Mouse (Mus musculus) brain, embryonic 18.5 days (tissue): ENCODE results near the gene Alox8.

Experiments
- DNase-seq: peaks from one replicate; pipeline ENCODE4 v3.0.0-alpha.2; 2012; ENCODE audit warnings: low read depth, low spot score

Gene Alox8

DNA sequence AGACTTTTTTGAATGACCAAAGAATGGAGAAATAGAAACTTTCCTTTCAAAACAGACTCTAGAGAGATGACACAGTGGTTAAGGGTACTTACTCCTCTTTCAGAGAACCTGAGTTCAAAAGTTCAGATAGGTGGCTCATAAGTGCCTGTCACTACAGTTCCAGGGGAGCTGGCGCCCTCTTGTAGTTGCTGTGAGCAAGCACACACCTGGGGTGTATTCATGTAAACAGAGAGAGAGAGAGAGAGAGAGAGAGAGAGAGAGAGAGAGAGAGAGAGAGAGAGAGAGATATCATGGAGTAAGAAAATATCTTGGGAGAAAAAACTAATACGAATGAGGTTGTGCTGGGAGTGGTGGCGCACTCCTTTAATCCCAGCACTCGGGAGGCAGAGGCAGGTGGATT lies 17.5 kb downstream of the Alox8 start:
- no peak for DNase-seq

DNA sequence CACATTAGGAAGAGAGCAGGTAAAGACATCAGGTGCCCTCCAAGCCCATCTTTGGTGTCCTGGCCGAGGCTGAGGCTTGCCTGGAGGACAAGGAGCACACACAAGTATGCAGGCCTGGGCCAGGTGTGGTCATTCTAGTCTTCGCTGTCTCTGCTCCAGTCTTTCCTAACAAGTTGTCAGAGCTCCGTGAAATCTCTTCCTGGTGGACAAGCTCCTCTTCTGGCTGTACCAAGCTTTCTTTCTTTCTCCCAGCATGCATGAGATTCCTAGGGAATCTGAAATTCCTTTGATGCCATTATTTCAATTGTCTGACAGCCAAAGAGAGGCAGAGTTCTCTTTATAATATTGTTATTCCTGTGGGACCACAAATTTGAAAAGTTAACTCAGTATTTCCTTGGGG lies 18.1 kb downstream of the Alox8 start:
- no peak for DNase-seq

DNA sequence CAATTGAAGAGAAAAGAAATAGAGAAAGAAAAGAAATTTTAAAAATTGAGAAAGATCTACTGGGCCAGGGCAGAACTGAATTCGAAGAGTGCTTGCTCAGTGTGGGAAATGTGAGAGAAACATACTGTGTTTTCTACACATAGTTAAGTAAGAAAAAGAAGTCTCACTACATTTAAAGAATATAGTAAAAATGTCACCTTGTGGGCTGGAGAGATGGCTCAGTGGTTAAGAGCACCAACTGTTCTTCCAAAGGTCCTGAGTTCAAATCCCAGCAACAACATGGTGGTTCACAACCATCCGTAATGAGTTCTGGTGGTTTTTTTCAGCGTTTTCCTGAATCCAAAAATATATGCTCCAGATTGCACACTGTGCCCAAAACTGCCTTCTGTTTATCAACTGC lies 19.1 kb downstream of the Alox8 start:
- DNase-seq = no peak

DNA sequence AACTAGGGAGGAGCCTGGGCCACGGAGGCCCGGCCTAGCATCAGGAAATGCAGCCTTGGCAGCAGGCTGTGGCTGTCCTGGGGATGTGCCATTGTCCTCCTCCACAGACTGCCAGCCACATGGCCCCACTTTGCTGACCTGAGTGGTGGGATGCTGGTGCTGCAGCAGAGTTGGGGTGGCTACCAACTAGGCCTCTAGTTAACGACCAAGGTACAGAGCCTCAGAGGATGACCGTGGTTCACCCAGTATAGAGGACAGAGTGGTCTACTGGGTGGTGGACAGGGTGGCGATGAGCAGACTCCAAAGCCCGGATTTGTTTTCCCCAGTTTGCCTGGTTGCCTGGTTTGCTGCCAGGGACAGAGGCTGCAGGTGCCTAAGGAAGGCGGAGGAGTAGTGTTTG lies 22.9 kb downstream of the Alox8 start:
- DNase-seq = no peak

DNA sequence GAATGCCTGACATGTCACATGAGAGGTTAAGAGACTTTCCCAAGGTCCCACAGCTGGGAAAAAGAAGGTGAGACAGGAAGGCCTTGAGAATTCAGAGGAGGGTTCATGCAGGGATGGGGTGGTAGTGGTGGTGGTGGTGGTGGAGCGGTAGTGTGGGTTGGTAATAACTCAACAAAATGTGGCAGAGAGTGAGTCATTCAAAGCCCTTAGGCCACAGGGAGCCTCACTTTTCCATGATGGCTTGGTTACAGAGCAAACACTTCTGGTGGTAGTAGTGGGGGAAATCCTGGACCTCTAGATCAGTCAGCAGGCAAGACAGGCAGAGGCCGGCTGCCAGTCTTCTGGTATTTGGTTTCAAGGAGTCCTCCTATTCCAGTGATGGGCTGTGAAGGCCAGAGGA lies 25.0 kb downstream of the Alox8 start:
- DNase-seq = no peak

DNA sequence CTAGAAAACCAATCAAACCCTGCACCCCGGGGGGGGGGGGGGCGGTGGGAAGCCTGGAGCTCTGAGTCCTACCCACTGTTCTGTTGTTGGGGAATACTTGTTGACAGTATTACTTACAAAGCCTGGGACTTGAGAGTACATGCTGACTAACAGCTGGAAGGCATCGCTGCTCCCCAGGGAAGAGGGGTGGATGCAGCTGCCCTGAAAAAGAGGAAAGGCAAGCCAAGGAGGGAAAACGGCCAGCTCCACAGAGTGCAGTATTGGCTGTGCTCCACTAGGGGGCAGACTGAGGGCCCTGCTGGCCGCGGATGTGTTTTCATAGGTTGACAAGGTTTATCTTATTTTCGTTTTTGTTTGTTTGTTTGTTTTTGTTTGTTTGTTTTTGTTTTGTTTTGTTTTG lies 26.0 kb downstream of the Alox8 start:
- DNase-seq = no peak

DNA sequence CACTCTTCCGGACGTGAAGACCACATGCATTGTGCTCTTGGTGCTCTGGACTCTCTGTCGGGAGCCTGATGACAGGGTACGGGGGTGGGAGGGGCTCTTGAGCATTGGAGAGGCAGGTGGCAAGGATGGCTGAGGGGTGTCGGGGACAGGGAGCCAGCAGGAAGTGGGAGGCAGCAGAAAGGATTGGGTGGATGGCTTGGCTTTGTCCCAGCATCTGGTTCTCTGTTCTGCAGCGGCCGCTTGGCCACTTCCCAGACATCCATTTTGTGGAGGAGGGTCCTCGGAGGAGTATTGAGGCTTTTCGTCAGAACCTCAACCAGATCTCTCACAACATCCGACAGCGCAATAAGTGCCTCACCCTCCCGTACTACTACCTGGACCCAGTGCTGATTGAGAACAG lies 28.3 kb downstream of the Alox8 start:
- no peak for DNase-seq

DNA sequence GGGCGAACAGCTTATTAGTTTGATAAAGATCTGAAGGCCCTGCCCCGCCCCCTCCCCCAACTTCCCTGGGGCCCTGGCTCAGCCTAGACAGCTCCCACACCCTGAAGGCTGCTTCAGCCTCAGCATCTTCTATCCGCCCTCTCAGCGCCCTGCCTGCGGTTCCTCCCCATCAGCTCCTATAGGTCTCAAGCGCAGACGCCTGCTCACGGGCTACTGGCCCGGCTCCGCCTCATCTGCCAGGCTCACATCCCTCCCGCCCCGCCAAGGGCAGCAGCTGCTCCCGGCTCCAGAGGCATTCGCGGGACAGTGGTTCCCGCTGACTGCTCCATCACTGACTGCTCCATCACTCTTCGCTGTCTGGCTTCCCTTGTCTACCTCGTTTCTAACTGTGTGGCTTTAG lies 40.8 kb downstream of the Alox8 start, which contains the start of gene Alox12b:
Gene Alox12b (plus strand): TSS at position 190 of the 400 bp plus-strand sequence.
- DNase-seq = no peak

DNA sequence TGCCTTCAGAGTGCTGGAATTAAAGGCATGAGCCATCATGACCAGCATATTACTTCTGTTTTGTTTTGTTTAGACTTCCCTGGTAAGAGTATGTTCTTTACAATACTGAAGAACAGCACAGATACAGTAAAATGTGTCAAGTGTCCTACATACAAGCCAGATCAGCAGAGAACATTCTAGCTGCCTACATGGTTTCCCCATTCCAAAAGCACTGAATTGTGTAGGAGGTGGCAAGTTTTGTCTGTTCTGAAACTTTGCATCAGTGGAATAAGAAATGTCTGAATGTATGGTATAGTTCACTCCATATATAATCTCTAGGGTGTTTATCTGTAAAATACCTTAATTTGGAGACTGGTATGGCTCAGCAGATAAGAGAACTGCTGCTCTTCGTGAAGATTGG lies 42.3 kb downstream of the Alox8 start:
- DNase-seq = no peak

DNA sequence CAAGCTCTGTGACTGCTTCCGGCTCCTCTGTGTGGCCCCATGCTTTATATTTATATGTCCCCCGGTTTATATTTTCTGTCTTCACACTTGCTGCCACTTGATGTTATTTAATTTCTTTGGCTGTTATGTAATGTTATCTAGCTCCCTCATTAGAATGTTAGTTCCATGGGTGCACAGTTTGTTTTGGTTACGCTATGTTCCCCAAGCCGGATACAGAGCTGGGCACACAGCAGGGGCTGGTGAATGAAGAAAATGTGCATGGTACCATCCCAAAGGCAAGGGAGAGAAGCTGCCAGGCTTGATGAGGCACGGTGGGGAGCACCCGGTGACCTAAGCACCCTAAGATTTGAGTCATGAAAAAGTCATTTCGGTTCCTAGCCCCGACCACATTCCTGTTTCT lies 43.8 kb downstream of the Alox8 start:
- DNase-seq = no peak

DNA sequence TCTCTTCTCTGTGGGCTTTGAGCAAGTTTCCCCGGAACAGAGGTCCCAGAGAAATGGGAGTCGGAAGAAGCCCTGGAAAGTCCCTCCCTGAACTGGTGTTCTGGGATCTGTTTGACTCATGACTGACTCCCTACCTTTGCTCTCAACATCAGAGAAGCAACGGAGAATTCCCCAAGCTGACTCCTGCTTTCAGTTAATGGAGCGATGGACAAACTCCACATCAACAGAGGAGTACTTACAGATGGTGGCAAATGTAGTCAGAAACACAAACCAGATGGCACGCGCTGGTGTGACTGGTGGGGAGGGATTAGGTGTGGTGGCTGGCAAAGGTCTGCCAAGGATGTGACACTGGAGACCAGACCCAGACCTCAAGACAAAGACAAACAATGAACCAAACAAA lies 46.6 kb downstream of the Alox8 start:
- DNase-seq = no peak

DNA sequence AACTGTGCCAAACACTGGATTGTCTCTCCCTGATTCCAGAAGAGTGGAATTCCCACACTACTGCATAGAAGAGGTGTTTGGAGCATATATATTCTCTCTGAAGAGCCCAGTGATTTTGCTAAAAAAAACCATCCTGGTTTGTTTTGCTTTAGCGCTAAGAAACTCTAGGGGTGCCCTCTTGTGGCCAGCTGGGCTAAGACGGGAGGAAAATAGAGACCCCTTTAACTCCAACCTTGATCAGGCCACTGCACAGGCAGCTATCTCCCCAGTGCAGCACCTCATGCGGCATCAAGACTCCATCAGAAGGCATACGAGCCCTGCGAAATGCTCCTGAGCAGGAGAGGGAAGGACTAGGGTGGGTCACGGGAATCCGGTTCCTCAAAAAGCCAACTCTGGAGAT lies 47.2 kb downstream of the Alox8 start:
- DNase-seq = peak; percentile 34

DNA sequence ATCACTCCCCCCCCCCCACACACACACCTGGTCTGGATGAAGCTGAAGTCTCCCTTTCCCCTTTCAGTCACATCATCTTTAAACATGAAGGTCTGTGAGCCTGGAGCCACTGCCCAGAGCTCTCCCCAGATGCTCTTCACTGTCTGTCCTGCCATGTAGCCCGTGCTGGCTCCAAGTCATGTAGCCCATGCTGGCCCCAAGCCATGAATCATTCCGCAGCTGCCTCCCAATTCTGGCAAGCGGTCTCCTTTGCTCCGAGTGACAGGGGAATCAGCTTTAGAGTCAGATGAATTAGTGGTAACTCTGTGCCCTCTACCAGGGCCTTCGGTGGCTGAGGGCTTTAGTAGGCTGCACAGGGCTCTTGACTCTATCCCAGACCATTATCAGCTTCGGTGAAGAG lies 47.9 kb downstream of the Alox8 start:
- DNase-seq = no peak

DNA sequence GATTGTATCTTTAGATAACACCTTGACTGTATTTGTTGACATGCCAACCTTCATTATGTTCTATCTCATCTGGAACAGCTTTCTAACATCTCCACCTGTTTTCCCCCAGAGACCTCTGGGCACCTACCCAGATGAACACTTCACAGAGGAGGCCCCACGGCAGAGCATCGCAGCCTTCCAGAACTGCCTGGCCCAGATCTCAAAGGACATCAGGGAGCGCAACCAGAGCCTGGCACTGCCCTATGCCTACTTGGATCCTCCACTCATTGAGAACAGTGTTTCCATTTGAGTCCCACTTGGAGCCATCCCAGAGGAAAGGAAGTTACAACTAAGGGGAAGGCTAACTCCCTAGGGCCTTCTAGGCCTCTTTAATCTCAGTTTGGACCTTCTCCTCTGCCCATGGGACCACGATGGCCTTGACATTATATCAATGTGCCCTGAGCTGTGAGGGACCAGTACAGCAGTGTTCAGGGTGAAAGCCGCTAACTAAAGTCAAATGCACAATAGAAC lies 49.1 kb downstream of the Alox8 start:
- no peak for DNase-seq

DNA sequence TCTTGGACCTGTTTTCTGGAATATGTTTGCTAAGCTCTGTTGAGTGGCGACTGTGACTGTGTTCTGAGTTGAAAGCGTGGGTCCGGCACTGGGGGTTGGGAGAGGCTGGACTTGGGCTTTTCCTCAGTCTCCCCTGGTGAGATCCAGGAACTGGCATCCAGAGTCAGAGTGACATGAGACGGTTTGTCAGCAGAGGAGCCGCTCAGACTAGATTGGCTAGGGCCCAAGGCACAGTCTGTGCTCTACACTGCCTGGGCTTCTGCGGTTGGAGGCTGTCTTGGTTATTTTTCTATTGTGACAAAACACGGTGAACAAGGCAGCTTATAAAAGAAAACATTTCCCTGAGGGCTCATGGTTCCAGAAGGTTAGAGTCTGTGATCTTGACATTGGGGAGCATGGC lies 50.1 kb downstream of the Alox8 start:
- DNase-seq = no peak

DNA sequence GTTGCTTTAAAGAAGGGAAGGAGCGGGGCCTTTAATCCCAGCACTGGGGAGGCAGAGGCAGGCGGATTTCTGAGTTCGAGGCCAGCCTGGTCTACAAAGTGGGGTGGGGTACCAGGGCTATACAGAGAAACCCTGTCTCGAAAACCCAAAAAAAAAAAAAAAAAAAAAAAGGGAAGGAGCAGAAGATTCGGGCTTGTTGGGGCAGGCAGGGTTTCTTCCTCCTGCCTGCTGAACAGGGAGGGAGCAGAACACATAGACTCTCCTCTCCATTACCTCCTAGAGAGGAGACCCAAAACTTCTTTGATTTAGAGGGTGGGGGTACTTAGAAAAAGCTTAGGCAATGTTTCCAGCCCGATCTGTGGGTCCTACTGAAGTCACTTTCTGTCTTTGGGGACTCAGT lies 62.3 kb downstream of the Alox8 start:
- no peak for DNase-seq

DNA sequence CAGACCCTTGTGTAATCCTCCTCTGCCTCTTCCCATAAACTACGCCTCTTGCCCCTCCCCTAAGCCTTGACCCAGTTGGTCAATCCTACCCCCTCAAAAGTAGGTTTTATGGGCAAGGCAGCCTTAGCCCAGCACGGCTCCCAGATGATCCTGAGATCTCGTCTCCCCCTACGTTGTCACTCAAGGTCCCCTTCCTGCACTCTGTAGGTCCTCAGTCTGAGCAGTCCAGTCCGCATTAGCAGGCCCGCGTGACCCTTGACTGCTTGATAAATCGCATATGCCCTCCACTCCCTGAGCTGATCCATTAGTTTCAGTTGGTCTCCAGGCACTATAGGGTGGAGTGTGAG lies 63.0 kb downstream of the Alox8 start:
- no peak for DNase-seq
